Mouse (Mus musculus) lung, embryonic 15.5 days (tissue): ENCODE measurements around the gene F2. TPM values are rescaled to one million over a fixed set of nuclear protein-coding genes. Genes with fewer than 3 reads are reported as not detected.
"Not testable (repeated sequence)": the region's sequence is repeated elsewhere in the genome, so short reads cannot be mapped to it uniquely, and the experiment has no call there.

Experiments
- ATAC-seq: fragments of 200-750 bp; cut with Nextera tagmentation; 2 replicates; pipeline ENCODE4 v1.8.0; 2017; ENCODE audit warnings: moderate number of reproducible peaks, borderline replicate concordance; ENCODE audit not compliant: low FRiP score, low TSS enrichment; ENCODE audit errors: extremely low read depth
- H3K27ac ChIP-seq: fragments of 300-500 bp; sonication (generic); 2 replicates; pipeline ENCODE4 v1.5.1; 2015; ENCODE audit warnings: moderate library complexity, mild to moderate bottlenecking, inconsistent platforms
- H3K27me3 ChIP-seq: fragments of 300-500 bp; sonication (generic); 2 replicates; pipeline ENCODE4 v1.6.1; 2015; ENCODE audit warnings: inconsistent platforms
- H3K36me3 ChIP-seq: fragments of 300-500 bp; sonication (generic); 2 replicates; pipeline ENCODE4 v1.6.1; 2015; ENCODE audit warnings: inconsistent platforms
- H3K4me1 ChIP-seq: fragments of 300-500 bp; sonication (generic); 2 replicates; pipeline ENCODE4 v1.6.1; 2015; ENCODE audit warnings: inconsistent platforms
- H3K4me2 ChIP-seq: fragments of 300-500 bp; sonication (generic); 2 replicates; pipeline ENCODE4 v1.6.1; 2015; ENCODE audit warnings: inconsistent platforms, mild to moderate bottlenecking, moderate library complexity
- H3K4me3 ChIP-seq: fragments of 300-500 bp; sonication (generic); 2 replicates; pipeline ENCODE4 v1.5.1; 2015; ENCODE audit warnings: mild to moderate bottlenecking, inconsistent platforms
- H3K9ac ChIP-seq: fragments of 300-500 bp; sonication (generic); 2 replicates; pipeline ENCODE4 v1.6.1; 2015; ENCODE audit warnings: inconsistent platforms
- H3K9me3 ChIP-seq: fragments of 300-500 bp; sonication (generic); 2 replicates; pipeline ENCODE4 v1.6.1; 2016; ENCODE audit warnings: inconsistent platforms
- WGBS: fragments of 180-500 bp; shearing (Covaris S2); methylation state at CpG from one replicate; pipeline ENCODE4 v1.1.7; 2015; 5-methylcytosine and 5-hydroxymethylcytosine counted together
- polyA plus RNA-seq: library from polyadenylated mRNA; unstranded; fragments of >200 nt; fragmentation: Nextera tagmentation; extraction: Ambion mirVana; gene quantifications from 2 replicates; pipeline ENCODE4 v1.2.1, GENCODE M21; 2015

Gene F2
- polyA plus RNA-seq, 1 experiment from 2014 or later: 0.66 TPM

GRCm38 (mm10) chr2:91628171-91628570 lies 8.0 kb downstream of the F2 start:
- H3K4me2 ChIP-seq: no peak overlapping the region
- no peak for ATAC-seq
- no peak overlapping the region for H3K9ac ChIP-seq
- no peak overlapping the region for H3K4me3 ChIP-seq
- no peak overlapping the region for H3K27ac ChIP-seq
- WGBS: 84% methylated on average over 8 of the region's 8 CpGs
- no peaks in the 10 kb centered on the region for H3K36me3 ChIP-seq
- no peaks in the 10 kb centered on the region for H3K9me3 ChIP-seq
- H3K4me1 ChIP-seq: no peaks in the 10 kb centered on the region
- H3K27me3 ChIP-seq: no peaks in the 10 kb centered on the region

GRCm38 (mm10) chr2:91627486-91627885 lies 8.7 kb downstream of the F2 start:
- peaks cover 4% of the 10 kb centered on the region for H3K36me3 ChIP-seq
- WGBS: 60% methylated on average over 5 of the region's 5 CpGs
- no peak overlapping the region for H3K4me2 ChIP-seq
- H3K27me3 ChIP-seq: no peaks in the 10 kb centered on the region
- H3K4me1 ChIP-seq: no peaks in the 10 kb centered on the region
- no peak overlapping the region for H3K27ac ChIP-seq
- H3K4me3 ChIP-seq: no peak overlapping the region
- no peak overlapping the region for H3K9ac ChIP-seq
- no peaks in the 10 kb centered on the region for H3K9me3 ChIP-seq
- ATAC-seq: no peak

- H3K4me2 ChIP-seq, H3K27ac ChIP-seq, H3K9ac ChIP-seq, H3K4me1 ChIP-seq, H3K9me3 ChIP-seq, H3K4me3 ChIP-seq, H3K27me3 ChIP-seq, ATAC-seq: not testable (repeated sequence)
- H3K36me3 ChIP-seq: peaks cover 43% of the 10 kb centered on the region
- WGBS: 90% methylated on average over 7 of the region's 7 CpGs
Observed at GRCm38 (mm10) chr2:91623366-91623765, 12.8 kb downstream of the F2 start.

GRCm38 (mm10) chr2:91622356-91622755 lies 13.9 kb downstream of the F2 start:
- Histone ChIP-seq H3K9ac (no peak overlapping the region), H3K36me3 (peaks cover 53% of the 10 kb centered on the region), H3K9me3 (no peaks in the 10 kb centered on the region), H3K27me3 (no peaks in the 10 kb centered on the region), H3K4me1 (no peaks in the 10 kb centered on the region), H3K4me2 (no peak overlapping the region), H3K4me3 (no peak overlapping the region), H3K27ac (no peak overlapping the region)
- ATAC-seq: no peak
- WGBS: 93% methylated on average over 5 of the region's 5 CpGs

GRCm38 (mm10) chr2:91609370-91609769 lies 26.8 kb downstream of the F2 start:
- H3K27me3 ChIP-seq, H3K27ac ChIP-seq, H3K9me3 ChIP-seq, H3K4me3 ChIP-seq, H3K9ac ChIP-seq, H3K4me1 ChIP-seq, H3K4me2 ChIP-seq, ATAC-seq: not testable (repeated sequence)
- peaks cover 73% of the 10 kb centered on the region for H3K36me3 ChIP-seq

- H3K36me3 ChIP-seq: peaks cover 81% of the 10 kb centered on the region
- no peak for ATAC-seq
Observed at GRCm38 (mm10) chr2:91602389-91602788, 33.8 kb downstream of the F2 start.

GRCm38 (mm10) chr2:91600475-91600874 lies 35.7 kb downstream of the F2 start:
- no peak for ATAC-seq
- Histone ChIP-seq H3K9ac (no peak overlapping the region), H3K4me3 (no peak overlapping the region), H3K9me3 (no peaks in the 10 kb centered on the region), H3K36me3 (peaks cover 83% of the 10 kb centered on the region), H3K4me2 (no peak overlapping the region), H3K27me3 (no peaks in the 10 kb centered on the region), H3K4me1 (no peaks in the 10 kb centered on the region), H3K27ac (no peak overlapping the region)
- 93% methylated on average over 4 of the region's 4 CpGs for WGBS

More at GRCm38 (mm10) chr2:91602389-91602788, 33.8 kb downstream of the F2 start:
- no peaks in the 10 kb centered on the region for H3K9me3 ChIP-seq
- H3K27ac ChIP-seq: no peak overlapping the region
- no peaks in the 10 kb centered on the region for H3K27me3 ChIP-seq
- H3K4me3 ChIP-seq: no peak overlapping the region
- H3K4me1 ChIP-seq: no peaks in the 10 kb centered on the region
- H3K9ac ChIP-seq: no peak overlapping the region
- WGBS: 83% methylated on average over 4 of the region's 4 CpGs
- no peak overlapping the region for H3K4me2 ChIP-seq

GRCm38 (mm10) chr2:91586242-91586641 lies 50.0 kb downstream of the F2 start:
- Histone ChIP-seq H3K36me3 (peaks cover 60% of the 10 kb centered on the region), H3K4me2 (no peak overlapping the region)
- WGBS: 88% methylated on average over 1 of the region's 1 CpGs

GRCm38 (mm10) chr2:91580894-91581293 lies 55.3 kb downstream of the F2 start:
- Histone ChIP-seq H3K4me1 (no peaks in the 10 kb centered on the region), H3K36me3 (peaks cover 64% of the 10 kb centered on the region), H3K4me3 (no peak overlapping the region), H3K27me3 (no peaks in the 10 kb centered on the region), H3K9me3 (no peaks in the 10 kb centered on the region), H3K9ac (no peak overlapping the region), H3K4me2 (no peak overlapping the region), H3K27ac (no peak overlapping the region)
- WGBS: 78% methylated on average over 1 of the region's 1 CpGs
- ATAC-seq: no peak

More at GRCm38 (mm10) chr2:91586242-91586641, 50.0 kb downstream of the F2 start:
- Histone ChIP-seq H3K27me3 (no peaks in the 10 kb centered on the region), H3K4me3 (no peak overlapping the region), H3K9me3 (no peaks in the 10 kb centered on the region), H3K27ac (no peak overlapping the region), H3K9ac (no peak overlapping the region), H3K4me1 (no peaks in the 10 kb centered on the region)
- ATAC-seq: no peak

Other genes starting within 250 kb of the F2 start
- gene 1110051M20Rik, start 191.7 kb downstream of the F2 start, polyA plus RNA-seq: 66.8 and 68.4 TPM in 2 replicates
- gene Lrp4, start 178.9 kb downstream of the F2 start, polyA plus RNA-seq: 10.0 and 11.4 TPM in 2 replicates
- gene Ckap5, start 109.7 kb downstream of the F2 start, polyA plus RNA-seq: 102 and 105 TPM in 2 replicates
- 10.9 and 11.1 TPM in 2 replicates for gene Zfp408, start 13.4 kb upstream of the F2 start, polyA plus RNA-seq
- gene Arhgap1, start 13.4 kb upstream of the F2 start, polyA plus RNA-seq: 134 and 142 TPM in 2 replicates
- 22.4 and 22.8 TPM in 2 replicates for gene Atg13, start 74.2 kb upstream of the F2 start, polyA plus RNA-seq
- 17.1 and 17.9 TPM in 2 replicates for gene Harbi1, start 74.4 kb upstream of the F2 start, polyA plus RNA-seq
- gene Ambra1, start 93.7 kb upstream of the F2 start, polyA plus RNA-seq: 14.3 and 16.4 TPM in 2 replicates